Mouse (Mus musculus): ENCODE data around the gene Csnk1g2. TPM values are rescaled to one million over a fixed set of nuclear protein-coding genes. Genes with fewer than 3 reads are reported as not detected.

Csnk1g2 gene
- polyA plus RNA-seq, 1 experiment: 166 TPM

DNA sequence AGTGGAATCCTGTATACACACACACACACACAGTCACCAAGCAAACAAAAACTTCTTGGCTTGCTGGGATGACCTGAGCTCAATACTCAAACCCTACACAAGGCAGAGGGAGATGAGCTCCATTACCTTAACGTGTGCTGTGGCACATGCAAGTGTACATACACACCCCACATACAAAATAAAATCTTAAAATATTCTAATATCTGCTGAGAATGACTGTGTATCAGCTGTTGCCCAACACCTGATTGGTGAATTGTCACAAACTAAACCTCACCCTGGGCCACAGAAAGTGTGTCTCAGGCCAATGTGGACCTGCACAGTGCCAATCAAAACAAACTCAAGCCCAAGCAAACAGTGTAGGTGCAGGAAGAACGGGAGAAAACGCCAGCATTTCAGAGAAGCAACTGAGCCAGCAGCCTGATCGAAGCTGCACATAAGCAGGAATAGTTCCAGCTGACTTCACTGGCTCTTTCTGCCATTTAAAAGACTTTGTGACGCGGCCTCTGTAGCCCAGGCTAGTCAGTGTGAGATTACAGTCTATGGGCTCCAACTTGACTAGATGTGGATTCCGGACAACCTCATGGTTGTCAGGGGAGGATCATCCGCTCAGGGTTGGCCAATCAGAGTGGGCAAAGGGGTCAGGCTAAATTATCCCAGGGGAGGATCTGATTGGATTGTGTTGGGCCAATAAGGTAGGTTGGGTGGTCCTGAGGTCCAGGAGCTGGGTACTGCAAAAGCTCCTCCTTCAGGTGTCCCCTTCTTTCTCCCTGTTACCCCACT lies 3.0 kb upstream of the Csnk1g2 start:
- TF ChIP-seq POLR2A (IDR thresholded peaks at IDR 0.05; ENCODE audit: low read depth, low read length) (no peak), CTCF (conservative IDR thresholded peaks at IDR 0.05; ENCODE audit: insufficient read depth, insufficient read length, low read depth, low read length) (no peak)
- WGBS: 55% methylated on average over 8 of the region's 8 CpGs
- H3K4me3 ChIP-seq (ENCODE audit: insufficient read depth, low read depth, low read length): no peak overlapping the region
- H3K27ac ChIP-seq (ENCODE audit: insufficient read depth, low read depth, low read length): no peak overlapping the region
- H3K4me1 ChIP-seq (ENCODE audit: control insufficient read depth, insufficient read depth, low read length): no peaks in the 10 kb centered on the region; the same call in 1 of the 2 replicates
- H3K27me3 ChIP-seq (replicated peaks; ENCODE audit: control insufficient read depth, insufficient read depth, low read length): no peaks in the 10 kb centered on the region
- peak; percentile 49 for DNase-seq
- no peaks in the 10 kb centered on the region for H3K36me3 ChIP-seq (ENCODE audit: control insufficient read depth, insufficient read depth, low read length)

DNA sequence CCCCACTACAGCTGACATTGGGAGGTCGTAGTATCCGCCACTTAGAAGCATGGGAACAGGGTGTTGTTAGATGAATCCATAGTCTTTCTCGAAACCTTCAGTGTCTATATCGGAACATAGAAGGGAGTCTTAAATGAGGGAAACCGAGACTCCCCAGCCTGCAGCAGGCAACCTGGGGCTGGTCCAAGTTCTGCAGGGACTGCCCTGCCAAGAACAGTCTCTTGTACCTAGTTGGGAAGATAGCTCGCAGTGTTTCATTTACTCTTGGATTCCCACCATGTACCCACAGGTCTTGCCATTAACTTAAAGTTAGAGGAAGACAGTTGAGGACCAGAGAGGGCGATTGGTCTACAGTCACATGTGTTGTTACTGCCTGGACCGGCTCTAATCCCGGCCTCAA lies 2.3 kb upstream of the Csnk1g2 start:
- no peak for DNase-seq
- H3K4me3 ChIP-seq (ENCODE audit: insufficient read depth, low read depth, low read length): no peak overlapping the region
- no peaks in the 10 kb centered on the region; the same call in 1 of the 2 replicates for H3K4me1 ChIP-seq (ENCODE audit: control insufficient read depth, insufficient read depth, low read length)
- no peak for TF ChIP-seq POLR2A (IDR thresholded peaks at IDR 0.05; ENCODE audit: low read depth, low read length)
- TF ChIP-seq CTCF (conservative IDR thresholded peaks at IDR 0.05; ENCODE audit: insufficient read depth, insufficient read length, low read depth, low read length): no peak
- no peak overlapping the region for H3K27ac ChIP-seq (ENCODE audit: insufficient read depth, low read depth, low read length)
- WGBS: 88% methylated on average over 9 of the region's 9 CpGs
- no peaks in the 10 kb centered on the region for H3K36me3 ChIP-seq (ENCODE audit: control insufficient read depth, insufficient read depth, low read length)
- no peaks in the 10 kb centered on the region for H3K27me3 ChIP-seq (replicated peaks; ENCODE audit: control insufficient read depth, insufficient read depth, low read length)

DNA sequence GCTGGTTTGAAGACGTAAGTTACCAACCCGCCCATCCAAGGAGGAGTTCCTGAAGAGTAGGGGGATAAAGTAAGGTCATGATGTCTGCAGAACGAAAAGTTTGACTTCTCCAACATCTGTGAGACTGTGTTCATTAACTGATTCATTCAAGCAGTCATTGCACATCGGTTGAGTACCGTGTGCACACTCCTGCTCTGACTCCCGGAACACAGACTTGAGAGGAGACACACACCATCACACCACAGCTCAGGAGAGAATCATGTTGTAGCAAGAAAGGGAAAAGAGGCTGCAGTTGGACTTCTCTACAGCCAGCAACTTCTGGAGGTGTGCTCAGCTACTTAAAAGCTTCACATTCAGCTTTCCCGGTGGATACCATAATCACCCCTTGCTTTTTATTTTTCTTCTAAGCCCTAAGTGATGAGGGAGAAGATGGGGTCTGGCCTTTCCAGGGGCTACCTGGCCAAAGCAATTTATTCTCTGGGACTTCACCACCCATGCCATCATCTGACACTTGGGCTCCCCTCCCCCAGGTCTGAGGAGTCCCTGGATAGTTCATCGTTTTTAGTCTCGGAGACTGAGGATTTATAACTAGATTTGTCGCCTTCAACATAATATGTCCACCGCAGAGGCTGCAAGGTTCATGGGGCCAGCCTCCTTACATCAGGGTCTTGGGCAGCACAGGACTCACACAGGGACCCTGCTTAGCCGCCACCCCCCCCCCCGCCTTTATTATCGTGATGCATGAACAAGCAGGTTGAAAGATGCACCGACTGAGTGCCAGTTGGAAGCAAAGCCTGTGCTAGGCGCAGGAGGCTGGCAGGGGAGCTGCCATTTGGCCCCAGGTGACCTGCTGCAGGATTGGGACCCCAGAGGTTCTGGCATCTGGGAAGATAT lies 1.6 kb upstream of the Csnk1g2 start:
- peaks cover 2% of the 10 kb centered on the region; the same call in 1 of the 2 replicates for H3K4me1 ChIP-seq (ENCODE audit: control insufficient read depth, insufficient read depth, low read length)
- no peaks in the 10 kb centered on the region for H3K27me3 ChIP-seq (replicated peaks; ENCODE audit: control insufficient read depth, insufficient read depth, low read length)
- 0 out of 2 replicates have a peak overlapping the region, but pooled peaks have one; percentile 17 for H3K4me3 ChIP-seq (ENCODE audit: insufficient read depth, low read depth, low read length)
- no peak for TF ChIP-seq CTCF (conservative IDR thresholded peaks at IDR 0.05; ENCODE audit: insufficient read depth, insufficient read length, low read depth, low read length)
- TF ChIP-seq POLR2A (IDR thresholded peaks at IDR 0.05; ENCODE audit: low read depth, low read length): no peak
- WGBS: 39% methylated on average over 16 of the region's 16 CpGs
- H3K27ac ChIP-seq (ENCODE audit: insufficient read depth, low read depth, low read length): peak overlapping the region; percentile 1
- DNase-seq: no peak
- H3K36me3 ChIP-seq (ENCODE audit: control insufficient read depth, insufficient read depth, low read length): no peaks in the 10 kb centered on the region

DNA sequence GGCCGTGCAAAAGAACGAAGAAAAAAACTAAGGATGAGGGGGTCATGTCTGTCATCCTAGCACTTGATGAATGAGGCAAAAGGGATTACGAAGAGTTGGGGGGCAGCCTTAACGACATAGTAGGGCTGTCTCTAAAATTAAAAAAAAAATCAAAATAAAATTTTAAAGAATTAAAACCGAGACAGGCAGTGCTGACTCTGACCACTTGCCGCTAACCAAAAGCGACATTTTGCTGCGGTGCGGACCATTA lies 1.0 kb upstream of the Csnk1g2 start:
- WGBS: under 1% methylated on average over 9 of the region's 9 CpGs
- Histone ChIP-seq H3K27me3 (replicated peaks; ENCODE audit: control insufficient read depth, insufficient read depth, low read length) (no peaks in the 10 kb centered on the region), H3K4me3 (ENCODE audit: insufficient read depth, low read depth, low read length) (peak overlapping the region; percentile 55; the same call in 1 of the 2 replicates), H3K27ac (ENCODE audit: insufficient read depth, low read depth, low read length) (peak overlapping the region; percentile 1), H3K4me1 (ENCODE audit: control insufficient read depth, insufficient read depth, low read length) (peaks cover 8% of the 10 kb centered on the region; the same call in 1 of the 2 replicates), H3K36me3 (ENCODE audit: control insufficient read depth, insufficient read depth, low read length) (no peaks in the 10 kb centered on the region)
- DNase-seq: no peak
- TF ChIP-seq CTCF (conservative IDR thresholded peaks at IDR 0.05; ENCODE audit: insufficient read depth, insufficient read length, low read depth, low read length) (no peak), POLR2A (IDR thresholded peaks at IDR 0.05; ENCODE audit: low read depth, low read length) (no peak)

DNA sequence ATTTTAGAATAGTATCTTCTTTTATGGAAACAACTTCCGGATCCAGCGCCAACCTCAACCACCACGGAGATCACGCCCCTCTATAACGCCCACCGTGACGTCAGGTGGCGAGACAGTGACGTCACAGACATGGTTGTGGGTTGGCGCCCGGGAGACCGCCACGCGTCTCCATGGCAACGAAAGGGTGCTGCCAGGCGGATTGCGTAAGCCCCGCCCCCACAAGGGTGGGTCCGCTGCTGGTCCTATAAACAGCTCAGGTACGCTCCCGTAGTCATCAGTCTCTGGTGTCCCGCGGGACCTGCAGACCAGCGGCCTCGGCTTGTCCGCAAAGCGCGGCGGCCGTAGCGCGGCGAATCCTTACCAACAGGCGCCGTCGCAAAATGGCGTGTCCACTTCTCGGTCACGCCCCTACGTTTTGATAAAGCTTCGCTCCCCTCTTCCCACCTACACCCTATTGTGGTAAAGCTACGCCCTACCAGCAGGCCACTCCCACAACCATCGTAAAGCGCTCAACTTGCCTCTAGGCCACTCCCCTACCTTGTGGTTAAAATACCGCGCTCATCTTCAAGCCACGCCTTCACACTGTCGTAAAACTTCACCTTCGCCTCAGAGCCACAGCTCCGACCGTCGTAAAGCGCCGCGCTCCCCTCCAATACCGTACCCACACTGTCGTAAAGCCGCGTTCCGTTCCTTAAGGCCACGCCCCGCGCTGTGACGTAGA lies 538 bp upstream of the Csnk1g2 start:
- Histone ChIP-seq H3K36me3 (ENCODE audit: control insufficient read depth, insufficient read depth, low read length) (no peaks in the 10 kb centered on the region), H3K4me3 (ENCODE audit: insufficient read depth, low read depth, low read length) (peak overlapping the region; percentile 55), H3K27ac (ENCODE audit: insufficient read depth, low read depth, low read length) (peak overlapping the region; percentile 83), H3K4me1 (ENCODE audit: control insufficient read depth, insufficient read depth, low read length) (peaks cover 8% of the 10 kb centered on the region; the same call in 1 of the 2 replicates), H3K27me3 (replicated peaks; ENCODE audit: control insufficient read depth, insufficient read depth, low read length) (no peaks in the 10 kb centered on the region)
- TF ChIP-seq CTCF (conservative IDR thresholded peaks at IDR 0.05; ENCODE audit: insufficient read depth, insufficient read length, low read depth, low read length) (no peak), POLR2A (IDR thresholded peaks at IDR 0.05; ENCODE audit: low read depth, low read length) (peak; percentile 81)
- DNase-seq: peak; percentile 100
- under 1% methylated on average over 64 of the region's 64 CpGs for WGBS

DNA sequence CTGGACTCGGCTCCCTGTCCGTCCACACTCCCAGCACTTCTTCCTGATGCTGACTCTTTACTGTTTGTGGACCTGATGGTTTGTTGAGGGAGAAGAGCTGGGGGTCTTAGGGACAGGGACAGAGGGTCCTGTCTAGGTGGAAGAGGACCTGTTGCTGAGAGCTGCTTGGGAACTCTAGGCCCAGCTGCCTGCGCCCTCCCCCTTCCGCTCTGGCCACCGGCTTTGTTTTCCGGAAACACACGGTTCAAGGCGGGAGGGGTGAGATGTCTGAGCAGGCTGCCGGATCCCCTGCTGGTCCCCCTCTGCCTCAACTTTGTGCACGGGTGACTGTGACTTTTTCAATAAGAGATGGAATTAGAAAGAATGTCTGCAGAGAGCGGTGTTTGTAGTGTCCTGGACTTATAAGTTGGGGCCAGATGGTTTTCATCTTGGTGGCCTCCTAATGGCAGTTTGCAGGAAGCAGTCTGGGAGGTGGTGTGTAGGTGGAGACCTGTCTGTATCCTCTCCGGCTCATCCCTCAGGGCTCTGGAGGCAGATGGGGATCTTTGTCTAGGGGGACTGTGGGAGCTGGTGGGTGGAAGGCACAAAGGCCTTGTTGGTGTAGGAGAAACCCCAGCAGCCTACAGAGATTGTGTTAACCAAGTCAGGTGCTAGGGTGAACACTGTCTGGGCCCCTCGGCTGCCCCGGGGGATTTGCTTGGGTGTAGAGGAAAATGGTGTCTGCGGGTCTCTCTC lies 986 bp downstream of the Csnk1g2 start:
- Histone ChIP-seq H3K4me3 (ENCODE audit: insufficient read depth, low read depth, low read length) (peak overlapping the region; percentile 68), H3K36me3 (ENCODE audit: control insufficient read depth, insufficient read depth, low read length) (no peaks in the 10 kb centered on the region), H3K4me1 (ENCODE audit: control insufficient read depth, insufficient read depth, low read length) (peaks cover 8% of the 10 kb centered on the region; the same call in 1 of the 2 replicates), H3K27ac (ENCODE audit: insufficient read depth, low read depth, low read length) (peak overlapping the region; percentile 87), H3K27me3 (replicated peaks; ENCODE audit: control insufficient read depth, insufficient read depth, low read length) (no peaks in the 10 kb centered on the region)
- 6% methylated on average over 15 of the region's 15 CpGs for WGBS
- peak; percentile 78 for DNase-seq
- TF ChIP-seq CTCF (conservative IDR thresholded peaks at IDR 0.05; ENCODE audit: insufficient read depth, insufficient read length, low read depth, low read length): no peak

All from kidney, adult 2 months (tissue).